Mouse (Mus musculus) T-helper 17 cell (primary cell): ENCODE measurements around the gene Zfp366.

ENCODE experiments used
- in situ Hi-C, 2 experiments: fragments of 300-600 bp; cut with MboI, MseI; formaldehyde crosslinking; loops; 1 replicate in 1 of 2; 2 replicates in 1 of 2; pipeline ENCODE4 v1.15.1; 2025; ENCODE audit warnings: high pct_unique_total_duplicates in 2 of 2

Zfp366 gene

GRCm38 (mm10) chr13:99186138-99186853 is 1.7 kb downstream of the Zfp366 start:
- in situ Hi-C loops, result no loop called here

- in situ Hi-C loops, result no loop called here
Observed at GRCm38 (mm10) chr13:99186859-99187258, 2.2 kb downstream of the Zfp366 start.

GRCm38 (mm10) chr13:99187456-99187855 is 2.8 kb downstream of the Zfp366 start:
- in situ Hi-C loops, result no loop called here

GRCm38 (mm10) chr13:99188625-99189024 is 4.0 kb downstream of the Zfp366 start:
- in situ Hi-C loops, result no loop called here

GRCm38 (mm10) chr13:99189671-99190070 is 5.0 kb downstream of the Zfp366 start:
- in situ Hi-C loops, result no loop called here

GRCm38 (mm10) chr13:99190466-99190865 is 5.8 kb downstream of the Zfp366 start:
- in situ Hi-C loops, result no loop called here

GRCm38 (mm10) chr13:99191063-99191462 is 6.4 kb downstream of the Zfp366 start:
- in situ Hi-C loops, result no loop called here

GRCm38 (mm10) chr13:99196314-99196713 is 11.7 kb downstream of the Zfp366 start:
- in situ Hi-C loops, result no loop called here

- in situ Hi-C loops, result no loop called here
Observed at GRCm38 (mm10) chr13:99196865-99197264, 12.2 kb downstream of the Zfp366 start.

GRCm38 (mm10) chr13:99201647-99202574 is 17.3 kb downstream of the Zfp366 start:
- in situ Hi-C loops, result no loop called here

- in situ Hi-C loops, result no loop called here
Observed at GRCm38 (mm10) chr13:99207214-99207613, 22.6 kb downstream of the Zfp366 start.

GRCm38 (mm10) chr13:99209859-99210258 is 25.2 kb downstream of the Zfp366 start:
- in situ Hi-C loops, result no loop called here

- in situ Hi-C loops, result no loop called here
Observed at GRCm38 (mm10) chr13:99210837-99211236, 26.2 kb downstream of the Zfp366 start.

- in situ Hi-C loops, result no loop called here
Observed at GRCm38 (mm10) chr13:99212976-99213375, 28.4 kb downstream of the Zfp366 start.

GRCm38 (mm10) chr13:99216005-99216404 is 31.4 kb downstream of the Zfp366 start:
- in situ Hi-C loops, result no loop called here

GRCm38 (mm10) chr13:99217984-99218383 is 33.4 kb downstream of the Zfp366 start:
- in situ Hi-C loops, result no loop called here

GRCm38 (mm10) chr13:99219586-99219985 is 35.0 kb downstream of the Zfp366 start:
- in situ Hi-C loops, result no loop called here

GRCm38 (mm10) chr13:99221996-99222395 is 37.4 kb downstream of the Zfp366 start:
- in situ Hi-C loops, result no loop called here

GRCm38 (mm10) chr13:99222476-99222875 is 37.9 kb downstream of the Zfp366 start:
- in situ Hi-C loops, result no loop called here

- in situ Hi-C loops, result no loop called here
Observed at GRCm38 (mm10) chr13:99223321-99223884, 38.8 kb downstream of the Zfp366 start.

GRCm38 (mm10) chr13:99223917-99224316 is 39.3 kb downstream of the Zfp366 start:
- in situ Hi-C loops, result no loop called here
